Mouse (Mus musculus) hindbrain, embryonic 16.5 days (tissue): ENCODE measurements around the gene Ccdc155. TPM values are rescaled to one million over a fixed set of nuclear protein-coding genes. Genes with fewer than 3 reads are reported as not detected.

Source experiments
- ATAC-seq: fragments of 200-750 bp; cut with Nextera tagmentation; 2 replicates; pipeline ENCODE4 v1.8.0; 2017; ENCODE audit warnings: moderate TSS enrichment, moderate library complexity
- H3K27ac ChIP-seq: fragments of 300-500 bp; sonication (generic); 2 replicates; pipeline ENCODE4 v1.5.1; 2014; ENCODE audit warnings: low read depth, mild to moderate bottlenecking, control low read depth, low read length, moderate library complexity
- H3K27me3 ChIP-seq: fragments of 300-500 bp; sonication (generic); replicated peaks from 2 replicates; pipeline ENCODE4 v1.6.1; 2014; ENCODE audit warnings: low read length; ENCODE audit not compliant: control insufficient read depth, insufficient read depth
- H3K36me3 ChIP-seq: fragments of 300-500 bp; sonication (generic); 2 replicates; pipeline ENCODE4 v1.6.1; 2014; ENCODE audit warnings: mild to moderate bottlenecking, low read length, moderate library complexity, mixed read lengths; ENCODE audit not compliant: control insufficient read depth, insufficient read depth
- H3K4me1 ChIP-seq: fragments of 300-500 bp; sonication (generic); 2 replicates; pipeline ENCODE4 v1.6.1; 2014; ENCODE audit warnings: low read depth, low read length; ENCODE audit not compliant: control insufficient read depth, insufficient read depth
- H3K4me2 ChIP-seq: fragments of 300-500 bp; sonication (generic); 2 replicates; pipeline ENCODE4 v1.6.1; 2014; ENCODE audit warnings: mild to moderate bottlenecking, low read length, control low read depth, moderate library complexity
- H3K4me3 ChIP-seq: fragments of 300-500 bp; sonication (generic); 2 replicates; pipeline ENCODE4 v1.5.1; 2014; ENCODE audit warnings: mild to moderate bottlenecking, low read length, control low read depth, moderate library complexity
- H3K9ac ChIP-seq: fragments of 300-500 bp; sonication (generic); 2 replicates; pipeline ENCODE4 v1.6.1; 2014; ENCODE audit warnings: low read depth, mild to moderate bottlenecking, control low read depth, low read length, moderate library complexity
- H3K9me3 ChIP-seq: fragments of 300-500 bp; sonication (generic); 2 replicates; pipeline ENCODE4 v1.6.1; 2014; ENCODE audit warnings: mild to moderate bottlenecking, low read length, moderate library complexity; ENCODE audit not compliant: control insufficient read depth
- WGBS: fragments of 180-500 bp; shearing (Covaris S2); extraction: QIAGEN DNeasy Blood & Tissue Kit; methylation state at CpG from one replicate; pipeline ENCODE4 v1.1.7; 2014; 5-methylcytosine and 5-hydroxymethylcytosine counted together
- polyA plus RNA-seq: library from polyadenylated mRNA; unstranded; fragments of >200 nt; fragmentation: Nextera tagmentation; extraction: Ambion mirVana; gene quantifications from 2 replicates; pipeline ENCODE4 v1.2.1, GENCODE M21; 2015

The Ccdc155 gene
- polyA plus RNA-seq, 1 experiment from 2014 or later: 0.54 TPM

DNA sequence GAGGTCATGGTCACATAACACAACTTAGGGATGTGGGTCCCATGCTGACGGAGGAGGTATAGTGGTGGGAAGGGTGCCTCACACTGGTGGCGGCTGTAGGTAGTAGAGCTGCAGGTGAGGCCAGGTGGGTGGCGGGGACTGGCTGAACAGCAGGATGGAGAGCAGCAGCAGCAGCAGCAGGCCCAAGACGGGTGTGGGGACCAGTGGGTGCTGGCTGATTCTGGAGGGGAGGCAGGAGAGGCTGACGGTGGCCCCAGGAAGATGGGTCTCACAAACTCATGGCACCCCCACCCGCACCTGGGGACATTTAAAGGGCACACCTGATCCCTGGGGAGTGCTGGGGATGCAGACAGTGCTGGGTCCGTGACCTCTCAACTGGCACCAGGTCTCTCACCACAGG is 21.0 kb downstream of the Ccdc155 start:
- Histone ChIP-seq H3K27me3 (peaks cover 59% of the 10 kb centered on the region), H3K9me3 (no peaks in the 10 kb centered on the region), H3K4me1 (peaks cover 13% of the 10 kb centered on the region), H3K9ac (no peak overlapping the region), H3K36me3 (no peaks in the 10 kb centered on the region), H3K27ac (no peak overlapping the region), H3K4me3 (no peak overlapping the region), H3K4me2 (no peak overlapping the region)
- 55% methylated on average over 7 of the region's 7 CpGs for WGBS
- ATAC-seq: no peak

DNA sequence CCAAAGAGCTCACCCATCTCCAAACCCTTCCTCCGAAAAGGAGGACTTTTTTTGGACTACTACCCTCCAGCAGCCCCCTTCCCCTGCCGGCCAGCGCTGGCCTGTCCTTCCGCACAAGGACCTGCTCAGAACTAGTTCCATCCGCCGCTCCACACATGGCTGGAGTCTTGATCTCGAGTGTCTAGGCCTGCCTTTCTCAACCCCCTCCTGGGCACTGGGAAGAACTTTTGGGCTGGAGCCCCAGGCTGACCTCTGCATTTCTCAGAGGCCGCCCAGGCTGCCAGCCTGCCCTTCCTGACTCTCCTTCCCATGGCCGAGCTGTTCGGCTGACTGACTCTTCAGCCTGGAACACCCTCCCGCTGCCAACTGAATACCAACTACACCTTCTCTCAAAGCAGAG is 22.1 kb downstream of the Ccdc155 start:
- WGBS: 17% methylated on average over 11 of the region's 11 CpGs
- Histone ChIP-seq H3K4me3 (peak overlapping the region; percentile 42), H3K27me3 (peaks cover 70% of the 10 kb centered on the region), H3K36me3 (no peaks in the 10 kb centered on the region), H3K4me2 (peak overlapping the region; percentile 77), H3K27ac (no peak overlapping the region), H3K4me1 (peaks cover 13% of the 10 kb centered on the region), H3K9me3 (no peaks in the 10 kb centered on the region), H3K9ac (peak overlapping the region; percentile 51)
- ATAC-seq: peak; percentile 18; the same call in 1 of the 2 replicates

DNA sequence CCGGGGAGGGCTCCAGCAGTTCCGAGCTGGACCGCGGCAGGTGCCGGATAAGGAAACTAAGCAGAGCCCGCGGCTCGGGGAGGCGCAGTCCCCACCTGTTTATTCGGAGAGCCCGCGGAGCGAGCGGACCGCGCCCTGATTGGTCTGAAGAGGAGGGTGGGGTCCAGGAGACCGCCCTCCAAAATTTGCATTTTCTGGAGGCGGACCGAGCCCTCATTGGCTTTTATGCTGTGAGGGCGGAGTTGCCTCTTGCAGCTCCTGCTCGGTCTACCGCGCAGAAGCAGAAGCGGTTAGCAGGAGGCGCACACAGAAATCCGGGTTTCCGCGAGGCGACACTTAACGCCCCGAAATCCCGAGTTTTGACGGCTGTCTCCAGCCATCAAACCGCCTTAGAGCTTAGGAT is 22.5 kb downstream of the Ccdc155 start:
- Histone ChIP-seq H3K36me3 (no peaks in the 10 kb centered on the region), H3K4me2 (peak overlapping the region; percentile 77), H3K4me3 (peak overlapping the region; percentile 42), H3K9me3 (no peaks in the 10 kb centered on the region), H3K27ac (no peak overlapping the region), H3K4me1 (peaks cover 13% of the 10 kb centered on the region), H3K9ac (peak overlapping the region; percentile 51), H3K27me3 (peaks cover 73% of the 10 kb centered on the region)
- ATAC-seq: peak; percentile 92
- WGBS: under 1% methylated on average over 34 of the region's 34 CpGs

DNA sequence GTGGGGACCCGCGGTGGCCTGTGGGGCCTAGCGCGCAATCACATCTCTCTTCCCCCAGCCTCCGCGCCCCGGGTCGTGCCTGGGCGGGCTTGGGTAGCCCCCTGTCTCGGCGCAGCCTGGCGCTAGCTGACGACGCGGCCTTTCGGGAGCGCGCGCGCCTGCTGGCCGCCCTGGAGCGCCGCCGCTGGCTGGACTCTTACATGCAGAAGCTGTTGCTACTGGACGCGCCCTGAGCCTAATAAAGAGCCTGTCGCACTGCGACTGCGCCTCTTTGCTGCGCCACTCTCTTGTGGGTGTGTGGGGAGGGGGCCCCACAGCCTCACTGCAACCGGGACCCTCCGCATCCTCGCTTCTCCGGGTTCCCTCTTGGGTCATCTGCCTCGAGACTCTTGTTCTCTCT is 23.2 kb downstream of the Ccdc155 start:
- peak overlapping the region; percentile 42 for H3K4me3 ChIP-seq
- peak overlapping the region; percentile 77 for H3K4me2 ChIP-seq
- peaks cover 14% of the 10 kb centered on the region for H3K4me1 ChIP-seq
- peak overlapping the region; percentile 47 for H3K9ac ChIP-seq
- no peak for ATAC-seq
- H3K9me3 ChIP-seq: no peaks in the 10 kb centered on the region
- H3K27ac ChIP-seq: no peak overlapping the region
- H3K27me3 ChIP-seq: peaks cover 79% of the 10 kb centered on the region
- no peaks in the 10 kb centered on the region for H3K36me3 ChIP-seq
- 5% methylated on average over 35 of the region's 35 CpGs for WGBS

DNA sequence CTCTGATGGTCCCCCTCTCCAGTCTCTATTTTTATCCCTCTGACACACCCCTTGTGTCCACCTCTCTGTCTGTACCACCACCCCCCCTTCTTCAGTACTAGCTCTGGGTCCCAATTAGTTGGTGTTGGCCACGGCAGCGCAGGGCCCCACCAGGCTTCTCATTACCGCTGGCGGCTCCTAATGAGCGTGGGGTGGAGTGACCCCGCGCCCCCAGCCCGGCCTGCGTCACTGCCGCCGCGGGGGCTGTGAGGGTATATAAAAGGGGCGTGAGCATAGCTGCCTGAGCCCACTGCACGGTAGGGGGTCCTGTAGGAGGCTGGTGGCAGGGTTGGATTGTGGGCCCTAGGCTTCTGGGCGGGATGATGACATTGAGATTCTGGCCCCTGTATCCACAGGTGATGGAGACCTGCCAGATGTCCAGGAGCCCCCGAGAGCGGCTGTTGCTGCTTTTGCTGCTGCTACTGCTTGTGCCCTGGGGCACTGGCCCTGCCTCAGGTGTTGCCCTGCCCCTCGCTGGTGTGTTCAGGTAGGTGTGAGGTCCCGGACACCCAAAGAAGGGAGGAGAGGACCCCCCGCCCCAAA is 23.7 kb downstream of the Ccdc155 start, which contains the start of gene Pth2:
Gene Pth2, plus strand, starts transcription at position 100 of the 582 bp plus-strand sequence.
- Histone ChIP-seq H3K36me3 (no peaks in the 10 kb centered on the region), H3K27me3 (peaks cover 84% of the 10 kb centered on the region), H3K9ac (peak within 1 kb of the TSS; percentile 47), H3K9me3 (no peaks in the 10 kb centered on the region), H3K4me1 (peaks cover 19% of the 10 kb centered on the region), H3K4me2 (peak within 1 kb of the TSS; percentile 77), H3K27ac (no peak within 1 kb of the TSS), H3K4me3 (peak within 1 kb of the TSS; percentile 42)
- WGBS: 18% methylated on average over 19 of the region's 20 CpGs
- no peak for ATAC-seq

DNA sequence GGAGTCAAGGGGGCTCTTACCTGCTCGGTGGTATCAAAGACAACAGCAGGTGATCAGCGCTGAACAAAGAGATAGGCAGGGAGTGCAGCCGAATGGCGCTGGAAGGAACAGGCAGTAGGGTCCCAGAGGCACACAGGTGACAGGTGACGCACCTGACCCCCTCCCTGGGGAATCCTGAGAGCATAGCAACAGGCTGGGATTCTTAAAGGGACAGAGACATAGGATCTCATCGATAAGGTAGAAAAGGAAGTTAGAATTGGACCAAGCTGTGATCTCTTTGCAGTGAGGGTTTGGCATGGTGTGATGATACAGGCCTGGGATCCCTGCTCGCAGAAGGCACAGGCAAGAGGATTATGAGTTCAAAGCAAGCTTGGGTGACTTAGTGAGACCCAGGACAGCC is 25.2 kb downstream of the Ccdc155 start, which contains the start of gene Gfy:
Gene Gfy, minus strand, starts transcription at position 101 of the 400 bp plus-strand sequence.
- Histone ChIP-seq H3K4me3 (no peak within 1 kb of the TSS), H3K36me3 (no peaks in the 10 kb centered on the region), H3K27me3 (peaks cover 91% of the 10 kb centered on the region), H3K9ac (no peak within 1 kb of the TSS), H3K9me3 (no peaks in the 10 kb centered on the region), H3K4me1 (peaks cover 20% of the 10 kb centered on the region), H3K27ac (no peak within 1 kb of the TSS), H3K4me2 (no peak within 1 kb of the TSS)
- ATAC-seq: no peak
- 32% methylated on average over 7 of the region's 7 CpGs for WGBS

DNA sequence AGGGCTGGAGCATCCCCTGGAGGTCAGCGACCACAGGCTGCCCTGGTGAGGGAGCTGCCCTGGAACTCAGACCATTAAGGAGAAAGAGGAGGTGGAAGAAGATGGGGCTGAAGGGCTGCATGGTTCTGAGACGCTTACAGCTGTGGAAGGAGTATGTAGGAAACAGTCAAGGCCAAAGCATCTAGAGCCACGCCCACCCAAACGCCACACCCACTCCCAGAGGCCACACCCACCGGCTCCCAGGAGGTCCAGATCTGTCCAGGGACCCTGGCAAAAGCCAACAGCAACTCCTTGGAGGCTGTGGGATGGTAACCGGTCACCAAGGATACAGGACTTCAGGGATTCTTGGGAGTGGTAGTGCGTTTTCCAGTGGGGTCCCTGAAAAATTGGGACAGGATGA is 26.1 kb downstream of the Ccdc155 start:
- Histone ChIP-seq H3K9ac (no peak overlapping the region), H3K4me3 (no peak overlapping the region), H3K9me3 (no peaks in the 10 kb centered on the region), H3K27me3 (peaks cover 92% of the 10 kb centered on the region), H3K36me3 (no peaks in the 10 kb centered on the region), H3K4me2 (no peak overlapping the region), H3K27ac (no peak overlapping the region), H3K4me1 (peaks cover 20% of the 10 kb centered on the region)
- WGBS: 22% methylated on average over 7 of the region's 7 CpGs
- no peak for ATAC-seq

DNA sequence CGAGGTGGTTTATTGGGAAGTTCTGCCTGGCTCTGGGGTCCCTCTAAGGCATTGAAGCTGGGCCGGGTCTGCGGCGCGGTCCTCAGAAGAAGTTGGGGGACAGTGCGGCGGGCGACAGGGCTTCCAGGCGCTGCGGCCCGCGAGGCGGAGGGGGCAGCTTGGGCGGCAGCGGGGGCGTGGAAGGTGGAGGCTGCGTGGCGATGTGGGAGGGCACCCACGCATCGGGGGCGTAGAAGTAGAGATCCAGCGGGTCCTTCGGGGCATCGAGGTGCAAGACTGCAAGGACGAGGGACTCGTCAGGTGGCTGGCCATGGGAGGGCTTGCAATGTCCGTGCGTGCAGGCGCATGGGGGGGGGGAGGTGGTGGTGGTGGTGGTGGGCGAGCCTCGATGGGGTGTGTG is 28.3 kb downstream of the Ccdc155 start:
- Histone ChIP-seq H3K27me3 (peaks cover 74% of the 10 kb centered on the region), H3K4me3 (peak overlapping the region; percentile 26), H3K9me3 (no peaks in the 10 kb centered on the region), H3K9ac (no peak overlapping the region; the same call in 1 of the 2 replicates), H3K4me2 (peak overlapping the region; percentile 47), H3K4me1 (peaks cover 9% of the 10 kb centered on the region), H3K27ac (no peak overlapping the region), H3K36me3 (no peaks in the 10 kb centered on the region)
- 2% methylated on average over 31 of the region's 31 CpGs for WGBS
- ATAC-seq: no peak

DNA sequence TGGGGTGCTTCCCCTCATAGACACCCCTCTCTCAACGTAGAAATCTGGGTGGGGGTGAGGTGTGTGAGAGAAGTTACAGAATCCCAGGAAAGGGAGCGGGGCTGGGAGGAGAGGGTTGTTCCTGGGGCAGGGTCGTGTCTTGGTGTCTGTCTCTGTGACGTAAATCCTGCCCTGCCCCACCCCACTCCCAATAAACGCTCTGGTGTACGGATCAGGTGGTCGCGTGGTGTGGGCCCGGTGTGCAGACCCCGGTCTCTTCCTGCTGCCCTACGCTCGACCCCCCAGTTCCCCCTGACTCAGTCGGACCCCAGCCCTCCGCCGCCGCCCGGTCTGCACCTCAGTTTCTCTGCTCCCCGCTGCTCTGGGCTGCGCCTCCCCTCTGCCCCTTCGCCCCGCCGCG is 28.8 kb downstream of the Ccdc155 start:
- Histone ChIP-seq H3K9ac (no peak overlapping the region), H3K4me3 (peak overlapping the region; percentile 26; the same call in 1 of the 2 replicates)

More for the DNA sequence above, 28.8 kb downstream of the Ccdc155 start:
- no peak for ATAC-seq
- Histone ChIP-seq H3K9me3 (no peaks in the 10 kb centered on the region), H3K27me3 (peaks cover 71% of the 10 kb centered on the region), H3K4me2 (peak overlapping the region; percentile 47), H3K4me1 (peaks cover 7% of the 10 kb centered on the region; the same call in 1 of the 2 replicates), H3K36me3 (no peaks in the 10 kb centered on the region), H3K27ac (no peak overlapping the region)
- WGBS: 2% methylated on average over 23 of the region's 23 CpGs
